Mouse (Mus musculus) B cell, adult 2 months (primary cell): ENCODE measurements around the gene Chst2.

ENCODE experiments used
- DNase-seq, 2 experiments: peaks; one replicate each; pipeline ENCODE4 v3.0.0; 2022

Chst2 gene

DNA sequence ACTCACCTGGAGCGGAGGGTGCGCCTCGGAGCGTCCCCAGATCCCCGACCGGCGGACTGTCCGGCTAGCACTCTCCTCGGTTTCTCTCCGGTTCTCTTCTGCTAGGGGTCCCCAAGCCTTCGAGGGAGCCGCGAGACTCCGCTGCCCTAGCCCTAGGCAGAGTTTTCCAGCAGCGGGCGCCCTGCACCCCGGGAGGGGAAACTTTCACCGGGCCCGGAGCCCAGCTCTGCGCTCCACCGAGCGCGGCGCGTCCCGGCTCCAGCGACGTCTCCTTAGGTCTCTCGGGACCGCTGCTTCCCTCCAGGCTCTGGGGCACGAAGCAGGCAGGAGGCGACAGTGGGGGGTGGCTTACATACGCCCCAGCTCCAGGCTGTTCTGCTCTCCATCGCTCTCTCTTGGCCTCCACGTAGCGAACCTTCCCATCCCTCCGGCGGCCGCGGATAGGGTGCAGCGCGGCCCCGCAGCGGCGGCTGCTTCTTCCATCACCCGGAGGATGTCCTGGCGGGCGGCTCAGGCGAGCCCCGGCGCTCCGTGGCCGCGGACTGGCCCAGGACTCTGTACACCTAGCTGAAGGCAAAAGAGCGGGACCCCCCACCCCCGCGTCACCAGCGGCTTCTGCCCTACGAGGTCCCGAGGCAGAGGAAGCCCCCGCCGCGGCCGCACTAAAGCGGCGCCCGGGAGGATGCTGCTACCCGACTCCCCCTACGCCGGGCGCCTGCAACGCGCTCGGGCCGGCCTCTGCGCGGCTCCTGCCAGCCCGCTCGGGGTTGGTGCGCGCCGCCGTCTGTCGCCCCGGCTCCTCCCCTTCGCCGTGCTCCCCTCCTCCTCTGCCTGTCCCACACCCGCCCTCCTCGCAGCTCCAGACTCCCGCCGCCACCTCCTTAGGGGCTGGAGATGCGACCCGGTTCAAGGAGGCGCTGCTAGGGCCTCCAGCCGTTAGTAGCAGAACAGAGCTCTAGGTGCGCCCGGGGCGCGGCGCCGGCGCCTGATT, at the start of gene Chst2:
Gene Chst2 (minus strand): TSS at position 152 of the 991 bp plus-strand sequence.
- no peak for DNase-seq

DNA sequence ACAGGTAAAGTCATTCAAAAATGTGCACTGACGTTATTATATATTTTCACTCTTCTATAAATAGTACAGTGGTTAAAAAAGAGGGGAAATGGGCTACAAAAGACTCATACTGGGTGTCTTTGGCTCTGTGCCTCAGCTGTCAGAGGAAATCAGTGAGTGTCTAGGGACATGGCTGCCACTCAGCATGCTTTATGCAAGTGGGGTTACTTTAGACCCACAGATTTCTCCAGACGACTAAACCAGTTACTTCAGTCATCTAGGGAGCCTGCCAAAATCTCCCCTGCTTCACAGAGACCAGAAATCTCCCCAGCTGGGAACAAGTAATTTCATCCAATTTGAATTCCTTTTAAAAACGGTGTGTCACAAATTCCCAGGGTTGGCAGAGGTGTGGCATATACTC, 45.4 kb upstream of the Chst2 start:
- DNase-seq = no peak

- no peak for DNase-seq
Observed at GRCm38 (mm10) chr9:95450586-95450985, 44.1 kb upstream of the Chst2 start.

- DNase-seq = no peak
Observed at GRCm38 (mm10) chr9:95442321-95442731, 35.8 kb upstream of the Chst2 start.

DNA sequence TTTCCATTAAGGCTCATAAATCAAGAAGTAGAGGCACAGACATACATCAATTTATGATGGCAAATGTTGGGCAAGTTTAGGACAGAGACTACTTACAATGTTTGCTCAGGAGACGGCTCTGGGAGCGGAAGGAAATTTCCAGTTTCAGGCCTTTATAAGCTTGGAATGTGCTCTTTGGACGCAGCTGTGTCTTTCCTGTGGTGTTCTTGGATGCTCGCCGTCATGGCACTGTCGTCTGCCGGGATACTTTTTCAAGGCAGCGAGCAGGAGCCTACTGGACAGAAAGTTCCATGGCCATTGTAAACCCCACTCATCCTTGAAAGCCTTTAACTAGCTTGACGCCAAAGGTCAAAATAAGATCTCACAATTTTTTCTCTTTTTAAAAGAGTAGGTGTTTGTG, 31.4 kb upstream of the Chst2 start:
- DNase-seq = no peak

GRCm38 (mm10) chr9:95436294-95436613, 29.7 kb upstream of the Chst2 start:
- no peak for DNase-seq

DNA sequence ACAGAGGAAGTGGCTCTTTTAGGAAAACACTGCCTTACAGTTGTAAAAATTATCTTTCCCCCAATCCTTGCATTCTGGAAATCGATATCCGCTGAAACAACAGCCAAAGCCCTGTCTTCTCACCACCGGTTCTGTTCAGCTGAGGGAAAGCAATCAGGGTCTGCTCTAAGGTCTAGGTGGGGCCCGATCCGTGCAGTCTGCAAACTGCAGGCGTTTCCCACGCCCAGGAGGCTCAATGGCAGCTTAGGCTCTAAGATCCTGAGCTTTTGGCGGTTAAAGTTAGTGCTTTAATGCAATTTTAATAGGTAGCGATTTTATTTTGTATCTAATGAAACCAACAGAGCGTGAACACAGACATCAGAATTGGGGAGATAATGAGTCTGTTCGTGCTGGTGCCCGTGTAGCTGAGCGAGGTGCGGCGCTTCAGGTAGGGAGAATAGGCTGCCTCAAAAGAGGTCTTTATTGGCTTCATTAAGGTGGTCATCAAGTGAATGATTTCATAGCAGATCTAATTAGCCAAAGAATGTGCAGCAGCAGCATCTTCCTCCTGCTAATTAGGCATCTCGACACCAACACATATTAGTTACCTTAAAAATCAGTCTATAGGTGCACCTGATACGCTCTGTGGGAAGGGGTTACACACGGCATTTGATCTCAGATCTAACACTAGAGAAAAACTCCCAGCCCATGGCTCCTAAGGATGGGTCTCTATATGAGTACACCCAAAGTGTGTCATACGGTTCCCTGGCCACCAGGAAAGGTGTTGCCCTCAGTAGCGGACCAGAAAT, 29.2 kb upstream of the Chst2 start:
- no peak for DNase-seq

DNA sequence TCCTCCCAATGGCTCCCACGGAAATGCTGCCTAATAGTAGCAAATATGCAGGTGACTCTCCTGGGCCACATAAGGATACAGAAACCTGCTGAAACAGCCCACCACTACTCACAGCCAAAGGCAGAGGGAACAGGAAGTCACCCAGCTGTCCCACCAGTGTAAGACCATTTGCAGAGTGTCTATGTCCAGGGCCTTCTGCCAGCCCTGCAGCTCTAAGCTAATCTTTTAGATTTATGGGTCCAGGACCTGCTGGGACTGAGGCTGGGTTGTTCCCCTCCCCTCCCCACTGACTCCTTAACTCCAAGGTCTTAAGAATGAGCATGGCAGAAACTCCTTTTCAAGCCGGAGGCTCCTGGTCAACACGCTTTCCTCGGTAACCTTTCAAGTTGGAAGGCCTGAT, 21.8 kb upstream of the Chst2 start:
- DNase-seq = no peak

DNA sequence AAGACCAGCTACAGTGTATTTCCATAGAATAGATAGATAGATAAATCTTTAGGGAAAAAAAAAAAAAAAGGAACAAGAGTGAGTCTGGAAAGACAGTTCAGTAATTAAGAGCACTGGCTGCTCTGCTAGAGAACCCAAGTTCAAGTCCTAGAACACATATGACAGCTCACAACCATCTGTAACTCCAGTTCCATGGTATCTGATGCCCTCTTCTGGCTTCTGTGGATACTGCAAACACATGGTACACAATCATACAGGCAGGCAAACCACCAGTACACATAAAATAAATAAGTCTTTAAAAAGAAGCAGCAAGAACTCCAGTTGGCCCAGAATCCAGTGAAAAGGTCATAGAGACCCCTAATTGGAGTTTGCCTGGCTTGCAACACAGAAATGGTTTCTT, 7.4 kb upstream of the Chst2 start:
- no peak for DNase-seq

DNA sequence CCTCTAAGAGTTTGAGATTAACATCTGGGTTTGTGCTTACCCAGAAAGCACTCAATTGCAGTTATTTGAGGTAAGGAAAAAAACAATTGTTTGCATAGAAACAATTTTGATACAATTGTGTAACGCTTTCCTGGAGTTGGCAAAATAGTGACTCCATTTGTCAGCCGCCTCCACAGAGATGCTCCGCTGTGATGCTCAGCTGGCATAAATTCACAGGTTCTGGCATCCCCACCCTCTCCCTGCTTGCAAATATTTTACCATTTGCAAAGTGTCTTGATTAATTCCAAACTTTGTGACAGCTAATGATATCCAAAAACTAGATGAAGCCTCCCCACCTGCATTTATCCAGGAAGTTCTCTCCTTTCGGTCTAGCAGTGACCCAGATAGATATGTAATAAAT, 5.5 kb upstream of the Chst2 start:
- no peak for DNase-seq

DNA sequence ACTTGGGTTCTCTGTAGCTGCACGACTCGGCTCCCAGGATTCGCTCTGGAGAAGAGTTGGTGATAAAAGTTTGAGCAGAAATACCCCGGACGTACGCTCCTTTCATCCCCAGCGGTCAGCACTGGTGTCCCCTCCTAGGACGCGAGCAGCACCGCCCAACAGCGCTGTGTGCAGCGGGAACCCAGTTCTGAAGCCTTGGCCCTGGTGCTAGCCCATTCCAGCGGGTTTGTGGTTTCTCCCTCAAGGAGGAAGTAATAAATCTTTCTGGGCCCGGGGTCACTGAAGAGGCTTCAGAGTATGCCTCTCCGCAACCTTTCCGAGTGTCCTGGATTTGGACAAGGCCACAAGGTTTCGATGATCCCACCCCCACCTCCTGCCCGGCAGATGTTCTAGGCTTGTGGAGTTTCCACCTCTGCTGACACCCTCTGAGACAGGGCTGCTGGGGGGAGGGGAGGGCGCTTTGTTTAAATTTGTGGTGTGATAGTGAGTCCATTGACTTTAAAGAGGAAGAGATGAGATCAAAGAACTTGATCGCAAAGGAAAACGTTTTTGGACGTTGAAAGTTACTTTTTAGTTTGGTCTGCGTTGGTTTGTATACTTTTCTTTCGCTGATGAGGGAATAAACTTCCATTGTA, 1.2 kb upstream of the Chst2 start:
- DNase-seq = no peak

DNA sequence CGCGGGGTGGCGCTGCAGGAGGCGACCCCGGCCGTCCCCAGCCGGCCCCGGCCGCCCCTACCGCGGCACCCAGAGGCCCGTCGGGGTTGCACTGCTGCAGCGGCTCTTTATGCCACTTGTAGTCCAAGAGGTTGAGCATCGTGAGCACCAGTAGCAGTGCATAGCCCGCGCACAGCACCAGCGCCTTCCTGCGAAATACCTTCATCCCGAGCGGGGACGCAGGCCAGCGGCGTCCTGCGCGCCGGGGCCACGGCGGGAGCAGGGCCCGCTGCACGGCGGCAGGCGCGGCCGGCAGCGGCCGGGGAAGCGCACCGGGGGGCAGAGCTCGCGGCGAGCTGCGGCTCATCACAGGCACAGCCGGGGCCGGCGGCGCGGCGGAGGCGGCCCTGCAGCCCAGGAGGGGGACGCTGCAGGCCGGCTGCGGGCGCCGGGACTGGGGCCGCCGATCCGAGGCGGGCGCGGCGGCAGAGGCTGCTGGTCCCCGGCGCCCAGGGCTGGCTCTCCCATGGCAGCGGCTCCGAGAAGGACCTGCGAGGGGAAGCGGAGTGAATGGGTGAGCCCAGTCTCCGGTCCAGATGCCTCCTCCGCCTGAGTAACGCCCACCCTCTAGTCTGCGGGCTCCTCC, 464 bp downstream of the Chst2 start:
- no peak for DNase-seq

GRCm38 (mm10) chr9:95405511-95405945, 994 bp downstream of the Chst2 start:
- no peak for DNase-seq

DNA sequence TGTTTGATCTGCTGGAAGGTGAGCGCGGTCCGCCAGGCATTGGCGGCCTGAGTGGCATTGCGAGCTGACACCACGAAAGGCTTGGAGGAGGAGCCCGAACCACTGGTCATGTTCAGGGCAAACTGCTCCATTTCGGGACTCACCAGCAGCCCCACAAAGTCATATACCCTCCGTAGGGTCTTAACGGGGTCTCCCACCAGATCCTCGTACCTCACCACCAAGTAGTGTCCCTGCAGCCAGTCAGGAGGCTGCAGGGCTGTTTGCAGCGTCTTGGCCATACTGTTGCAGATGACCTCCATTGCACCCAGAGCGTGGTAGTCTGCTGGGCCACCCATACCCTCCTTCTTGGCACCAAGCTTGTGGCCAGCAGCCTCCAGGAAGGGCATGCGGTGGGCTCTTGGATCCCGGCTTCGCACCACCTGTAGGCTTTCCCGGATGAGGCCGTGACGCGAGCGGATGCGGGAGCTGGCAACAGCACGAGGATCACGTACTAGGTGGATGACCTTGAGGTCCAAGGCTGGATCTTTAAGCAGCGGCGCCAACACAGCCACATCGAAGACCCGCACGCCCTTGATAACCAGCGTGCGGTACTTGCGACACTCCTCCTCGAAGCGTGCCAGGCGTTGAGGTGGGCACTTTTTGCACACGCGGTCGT, 1.6 kb downstream of the Chst2 start:
- DNase-seq = no peak

DNA sequence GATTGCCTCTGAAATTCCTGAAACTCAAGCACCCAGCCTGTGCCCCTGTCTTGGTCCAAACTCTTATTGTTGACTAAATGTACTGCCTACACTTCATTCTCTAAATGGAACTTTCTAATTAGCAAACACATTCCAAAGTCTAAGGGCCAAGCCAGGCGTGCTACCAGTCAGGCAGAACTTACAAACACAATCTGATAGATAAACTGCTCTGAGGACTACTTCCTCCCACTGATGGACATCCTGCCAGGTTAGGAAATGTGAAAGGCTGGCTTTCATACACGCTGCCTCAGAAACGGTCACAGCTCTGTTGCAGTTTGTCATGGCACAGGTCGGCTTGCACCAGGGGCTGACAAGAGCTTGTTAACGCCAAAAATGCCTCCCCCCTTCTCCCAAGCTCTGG, 4.8 kb downstream of the Chst2 start:
- DNase-seq = no peak

DNA sequence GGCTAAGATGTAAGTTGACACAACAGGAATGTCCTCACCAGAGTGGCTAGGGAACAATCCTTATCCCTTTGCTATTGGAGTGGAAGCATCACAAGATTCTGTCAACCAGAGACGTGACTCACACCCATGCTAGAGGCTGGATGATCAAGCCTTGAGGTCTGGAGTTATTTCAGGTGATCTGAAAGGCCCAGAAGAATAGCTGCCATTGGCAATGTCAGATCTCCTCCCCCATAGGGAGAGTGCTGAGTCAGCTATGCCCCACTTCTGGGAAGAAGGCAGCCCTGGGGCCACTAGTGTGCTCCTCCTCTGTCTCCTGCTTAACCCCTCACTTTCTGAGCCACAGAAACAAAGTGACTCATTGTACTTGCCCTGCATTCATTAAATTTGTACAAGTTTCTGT, 14.5 kb downstream of the Chst2 start:
- no peak for DNase-seq

DNA sequence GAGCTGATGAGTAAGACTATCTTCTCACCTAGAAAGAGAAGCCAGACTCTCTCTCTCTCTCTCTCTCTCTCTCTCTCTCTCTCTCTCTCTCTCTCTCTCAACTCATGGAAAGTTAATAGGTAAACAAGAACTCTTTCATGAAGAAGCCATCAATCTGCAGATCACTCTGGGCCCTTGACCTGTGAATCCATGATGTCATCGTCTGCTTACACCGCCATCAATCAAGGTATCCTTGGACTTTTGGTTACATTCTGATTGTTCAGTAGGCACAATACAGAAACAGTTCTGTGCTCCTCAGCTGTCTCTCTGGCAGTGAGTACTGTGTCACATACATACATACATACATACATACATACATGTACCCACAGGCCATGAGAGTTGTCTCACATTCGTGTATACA, 16.6 kb downstream of the Chst2 start:
- DNase-seq = no peak

GRCm38 (mm10) chr9:95387881-95388380, 18.6 kb downstream of the Chst2 start:
- DNase-seq = no peak

DNA sequence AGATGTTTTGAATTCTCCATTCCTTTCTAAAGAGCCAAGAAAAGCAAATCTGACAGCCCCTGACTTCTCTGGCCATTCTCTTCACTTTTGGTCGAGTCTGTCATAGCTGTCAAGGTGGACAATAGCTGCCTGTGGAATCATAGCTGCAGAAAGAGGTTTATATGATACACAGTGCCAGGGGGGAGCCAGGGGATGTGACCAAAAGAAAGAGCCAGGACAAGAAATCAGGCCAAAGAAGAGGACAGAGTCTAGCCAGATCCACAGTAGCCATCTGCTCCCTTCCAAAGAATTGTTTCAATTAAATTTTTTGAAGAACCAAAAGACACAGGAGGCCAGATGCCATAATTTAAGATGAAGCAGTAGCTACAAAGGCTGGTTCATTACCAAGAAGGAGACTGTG, 30.6 kb downstream of the Chst2 start:
- no peak for DNase-seq

DNA sequence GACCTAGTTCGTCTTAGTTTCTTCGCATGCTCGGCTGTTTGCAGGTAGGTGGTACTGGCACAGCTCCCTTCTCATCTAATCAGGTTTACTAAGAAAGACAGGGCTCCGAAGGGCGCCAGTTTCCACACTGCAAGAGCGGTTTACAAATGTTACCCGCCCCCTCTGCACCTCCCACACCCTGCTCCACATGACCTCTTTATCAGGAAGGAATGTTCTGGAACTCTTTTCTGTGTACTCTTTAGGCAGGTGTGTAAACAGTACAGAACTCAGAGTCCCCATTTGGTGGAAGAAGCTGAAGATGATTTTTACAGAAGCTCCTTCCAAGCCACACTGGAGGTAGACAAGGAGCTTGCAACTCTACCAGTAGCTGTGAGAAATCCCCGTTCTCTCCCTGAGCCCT, 31.2 kb downstream of the Chst2 start:
- no peak for DNase-seq

DNA sequence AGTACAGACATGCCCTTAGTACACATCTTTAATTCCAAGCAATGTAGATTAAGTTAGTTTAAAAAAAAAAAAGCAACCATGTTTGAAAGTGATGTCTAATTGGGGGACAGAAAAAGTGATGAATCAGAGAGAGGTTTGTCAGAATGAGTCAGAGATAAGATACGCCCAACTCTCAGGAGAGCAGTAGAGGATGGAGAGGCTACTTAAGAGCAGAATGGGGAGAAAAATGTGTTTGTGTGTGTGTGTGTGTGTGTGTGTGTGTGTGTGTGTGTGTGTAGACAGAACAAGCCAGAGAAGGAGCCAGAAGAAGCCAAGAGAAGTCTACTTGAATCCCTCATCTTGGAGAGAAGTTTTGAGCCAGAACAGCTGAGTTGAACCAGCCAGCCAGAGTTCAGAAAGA, 32.8 kb downstream of the Chst2 start:
- DNase-seq = no peak

DNA sequence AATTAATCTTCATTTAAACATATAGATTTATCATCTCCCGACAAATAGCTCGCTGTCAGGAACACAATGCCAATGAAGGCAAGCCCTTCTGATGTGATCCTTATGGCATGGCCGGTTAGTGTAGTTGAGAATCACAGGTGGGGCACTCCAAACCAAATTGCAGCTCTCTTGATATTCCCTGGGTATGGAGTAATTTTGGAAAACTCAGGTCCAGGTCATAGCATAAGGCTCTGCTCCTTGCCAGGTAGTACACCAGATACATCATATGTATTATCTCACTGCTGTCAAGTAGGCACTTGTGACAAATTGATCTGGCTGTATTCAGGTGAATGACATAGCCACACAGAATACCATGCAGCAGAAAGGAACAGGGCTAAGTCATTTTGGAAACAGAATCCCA, 40.6 kb downstream of the Chst2 start:
- no peak for DNase-seq
